Mouse (Mus musculus) natural killer cell, adult 2 months (primary cell): ENCODE data around the gene Xrn2.
"Not testable (repeated sequence)": the region's sequence is repeated elsewhere in the genome, so short reads cannot be mapped to it uniquely, and the experiment has no call there.

Source experiments
- DNase-seq, 2 experiments: peaks; one replicate each; pipeline ENCODE4 v3.0.0; 2022; ENCODE audit warnings: low spot score in 2 of 2

The Xrn2 gene

GRCm38 (mm10) chr2:147012623-147013184, at the start of gene Xrn2:
Xrn2 (plus strand) TSS chr2:147012996.
- peak; percentile 96 for DNase-seq

GRCm38 (mm10) chr2:146975024-146975423, 37.8 kb upstream of the Xrn2 start:
- no peak for DNase-seq

GRCm38 (mm10) chr2:146975453-146976028, 37.3 kb upstream of the Xrn2 start:
- no peak for DNase-seq

GRCm38 (mm10) chr2:146982786-146983185, 30.0 kb upstream of the Xrn2 start:
- no peak for DNase-seq

DNA sequence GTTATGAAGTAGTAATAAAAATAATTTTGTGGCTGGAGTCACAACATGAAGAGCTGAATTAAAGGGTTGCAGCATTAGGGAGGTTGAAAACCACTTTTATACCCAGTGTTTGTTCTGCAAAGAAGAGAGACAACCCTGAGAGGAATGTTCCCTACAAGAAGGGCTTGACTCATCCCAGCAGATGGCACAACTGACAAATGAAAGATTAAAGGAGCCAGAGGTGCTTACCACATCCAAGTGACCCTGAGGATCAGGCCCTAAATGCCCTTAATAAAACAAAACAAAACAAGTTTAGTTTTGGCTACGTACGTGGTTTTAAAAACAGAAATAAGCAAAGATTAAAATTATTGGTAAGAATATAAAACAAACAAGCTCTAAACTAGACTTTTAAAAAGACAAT, 28.0 kb upstream of the Xrn2 start:
- no peak for DNase-seq

GRCm38 (mm10) chr2:146985807-146986206, 27.0 kb upstream of the Xrn2 start:
- DNase-seq, result no peak

DNA sequence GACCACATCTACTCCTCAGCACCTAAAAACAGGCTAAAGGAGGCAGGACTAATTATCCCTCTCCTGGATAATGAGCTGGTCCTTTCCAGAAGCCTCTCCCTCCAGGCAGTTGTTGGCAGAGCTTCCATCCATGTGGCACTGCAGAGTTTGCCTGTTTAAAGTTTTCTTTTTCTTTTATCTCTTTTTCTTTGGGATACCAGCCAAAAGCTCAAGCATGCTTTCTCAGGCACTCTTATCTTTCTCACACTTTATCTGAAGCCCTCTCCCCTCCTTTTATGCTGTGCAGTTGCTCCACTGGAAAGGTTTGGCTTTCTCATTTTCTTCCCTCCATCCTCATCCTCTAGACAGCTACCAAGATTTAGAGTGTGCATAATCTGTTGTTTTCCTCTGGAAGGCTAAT, 26.4 kb upstream of the Xrn2 start:
- DNase-seq, result no peak

DNA sequence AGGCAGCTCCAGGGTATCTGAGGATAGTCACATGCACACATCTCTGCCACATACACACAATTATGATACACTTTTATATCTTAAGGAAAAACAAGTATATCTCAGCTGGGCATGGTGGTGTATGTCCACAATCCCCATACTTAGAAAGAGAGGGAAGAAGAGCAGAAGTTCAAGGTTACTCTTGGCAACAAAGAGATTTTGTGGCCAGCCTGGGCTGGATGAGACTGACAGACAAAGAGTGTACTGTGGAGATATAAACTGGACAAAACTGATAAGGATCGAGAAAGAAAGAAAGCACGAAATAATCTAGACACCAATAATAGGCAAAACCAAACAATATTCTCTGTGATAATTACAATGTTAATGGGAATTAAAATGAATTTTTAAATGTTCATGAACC, 5.5 kb upstream of the Xrn2 start:
- DNase-seq, result no peak

- no peak for DNase-seq
Observed at GRCm38 (mm10) chr2:147009084-147009483, 3.7 kb upstream of the Xrn2 start.

GRCm38 (mm10) chr2:147010141-147010540, 2.7 kb upstream of the Xrn2 start:
- peak; percentile 46 to 55 for DNase-seq

DNA sequence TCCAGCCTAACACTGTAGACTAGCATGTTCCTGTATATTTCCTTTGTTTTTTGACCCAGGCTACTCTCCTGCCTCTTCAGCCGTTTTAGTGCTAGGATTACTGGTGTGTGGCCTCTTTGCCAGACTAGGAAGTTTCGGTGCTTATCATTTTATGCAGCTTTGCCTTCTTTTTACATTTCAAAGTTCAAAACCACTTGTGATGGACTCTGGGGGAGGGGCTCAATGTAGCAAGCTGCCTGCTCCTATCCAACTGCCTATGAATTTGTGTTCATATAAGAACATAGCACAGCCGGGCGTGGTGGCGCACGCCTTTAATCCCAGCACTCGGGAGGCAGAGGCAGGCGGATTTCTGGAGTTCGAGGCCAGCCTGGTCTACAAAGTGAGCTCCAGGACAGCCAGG, 1.8 kb upstream of the Xrn2 start:
- no peak for DNase-seq

DNA sequence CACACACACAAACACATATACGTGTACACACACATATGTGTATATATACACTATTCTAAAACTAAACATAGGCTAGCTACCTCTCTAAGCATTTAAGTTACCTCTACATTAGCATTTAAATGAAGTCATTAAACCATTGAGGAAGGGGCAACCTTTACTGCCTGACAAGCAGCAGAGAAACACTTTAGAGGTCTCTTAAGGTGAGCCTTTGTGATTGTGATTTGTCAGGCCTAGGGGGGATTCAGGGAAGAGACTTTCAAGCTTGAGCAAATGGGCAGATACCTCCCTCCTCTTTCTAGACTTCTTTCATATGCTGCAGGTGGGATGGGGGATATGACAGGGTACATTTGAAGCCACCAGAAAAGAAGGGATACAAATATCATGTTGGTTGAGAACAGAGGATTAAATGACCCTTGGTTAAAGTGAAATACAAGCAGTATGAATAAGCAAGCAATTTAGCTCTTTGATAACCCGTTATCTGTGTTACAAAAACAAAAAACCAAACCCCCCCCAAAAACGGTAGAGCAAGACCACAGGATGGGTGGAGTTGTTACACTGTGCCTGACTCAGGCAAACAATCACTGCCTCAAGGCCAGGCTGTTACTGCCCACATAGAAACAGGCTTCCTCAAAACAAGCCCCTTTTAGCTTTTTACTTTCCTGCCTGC, 1.2 kb upstream of the Xrn2 start:
- DNase-seq, result peak; percentile 70 to 79

GRCm38 (mm10) chr2:147012141-147012622, 614 bp upstream of the Xrn2 start:
- peak in 1 of 2 experiments; percentile 11 for DNase-seq

GRCm38 (mm10) chr2:147013194-147013969, 586 bp downstream of the Xrn2 start:
- peak; percentile 47 to 70 for DNase-seq

- no peak for DNase-seq
Observed at GRCm38 (mm10) chr2:147014101-147014886, 1.5 kb downstream of the Xrn2 start.

GRCm38 (mm10) chr2:147022041-147022440, 9.2 kb downstream of the Xrn2 start:
- DNase-seq, result not testable (repeated sequence)

- DNase-seq, result no peak
Observed at GRCm38 (mm10) chr2:147023067-147023466, 10.3 kb downstream of the Xrn2 start.

DNA sequence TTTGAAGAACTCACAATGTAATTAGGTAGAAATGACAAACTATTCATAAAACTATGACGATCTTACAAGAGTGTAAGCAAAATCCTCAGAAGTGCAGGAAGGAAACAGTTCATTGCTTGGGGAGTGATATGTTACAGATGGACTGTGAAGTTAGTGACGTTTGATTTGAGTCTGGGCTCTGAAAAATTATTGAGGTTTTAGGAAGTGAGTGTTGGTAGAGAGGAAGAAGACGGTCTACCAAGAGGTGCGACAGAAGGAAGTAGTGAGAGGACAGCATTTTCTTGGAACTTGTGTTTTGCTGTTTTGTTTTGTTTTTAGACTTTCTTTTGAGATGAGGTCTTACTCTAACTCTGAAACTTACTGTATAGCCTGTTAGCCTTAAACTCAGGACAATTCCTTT, 10.8 kb downstream of the Xrn2 start:
- DNase-seq, result no peak

DNA sequence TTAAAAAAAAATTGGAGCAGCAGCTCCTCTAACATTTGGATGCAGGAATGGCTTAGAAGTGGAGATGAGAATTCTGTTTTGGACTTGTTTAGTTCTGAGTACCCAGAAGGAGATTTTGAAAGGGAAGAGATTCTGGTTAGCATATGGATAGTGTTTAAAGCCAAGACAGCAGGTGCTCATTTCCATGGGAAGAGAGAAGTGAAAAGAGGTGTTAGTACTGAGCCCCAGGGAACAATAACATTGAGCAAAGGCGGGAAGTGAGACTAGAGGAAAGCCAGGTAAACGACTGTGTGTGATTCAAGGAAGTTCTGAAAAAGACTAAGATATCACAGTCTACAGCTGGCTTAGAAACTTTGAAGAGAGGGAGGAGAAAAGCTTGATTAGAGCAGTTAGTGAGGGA, 20.3 kb downstream of the Xrn2 start:
- no peak for DNase-seq

GRCm38 (mm10) chr2:147035864-147036263, 23.1 kb downstream of the Xrn2 start:
- no peak for DNase-seq

GRCm38 (mm10) chr2:147047051-147047450, 34.3 kb downstream of the Xrn2 start:
- DNase-seq, result no peak
